In the genomic region with DNA sequence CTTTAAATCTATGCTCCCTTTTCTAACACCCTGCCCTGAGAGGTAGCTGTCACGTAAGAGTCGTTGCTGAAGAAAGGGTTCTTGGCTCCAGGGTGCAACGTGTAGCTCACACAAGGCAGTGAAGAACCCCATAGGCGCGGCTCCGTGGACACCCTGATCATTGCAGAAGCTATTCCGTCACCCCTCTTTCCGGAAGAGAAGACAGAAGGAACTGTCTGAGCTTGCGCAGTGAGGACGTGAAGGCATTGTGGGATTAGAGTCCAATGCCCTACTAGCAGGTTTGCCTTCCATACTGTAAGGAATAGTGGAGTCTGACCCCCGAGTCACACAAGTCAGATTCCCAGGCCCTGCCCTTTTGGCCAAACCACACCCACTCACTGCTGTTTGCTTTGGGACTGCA, we compare ENCODE assay signal across 1 mouse cellular context.
TF ChIP-seq lines count a peak whose summit lies in the region.

No protein-coding gene starts in this region.

TF ChIP-seq in MEL, 35 proteins besides CTCF, POLR2A, EP300 and RAD21 (continued from another document):
- TF ChIP-seq MXI1 (IDR thresholded peaks at IDR 0.05; ENCODE audit: low read depth, low read length), result 0 out of 2 replicates have a peak, but pooled peaks have one; percentile 22
- TF ChIP-seq UBTF (IDR thresholded peaks at IDR 0.05; ENCODE audit: borderline replicate concordance, insufficient read depth, low read depth, low read length), result no peak
- TF ChIP-seq ETS1 (IDR thresholded peaks at IDR 0.05; ENCODE audit: low read depth, low read length), result no peak
- 0 out of 2 replicates have a peak, but pooled peaks have one; percentile 33 for TF ChIP-seq ZMIZ1 (IDR thresholded peaks at IDR 0.05; ENCODE audit: low read depth, low read length)
- no peak for TF ChIP-seq USF1 (IDR thresholded peaks at IDR 0.05; ENCODE audit: low read depth, low read length)
- TF ChIP-seq MYC (IDR thresholded peaks at IDR 0.05; ENCODE audit: low read depth, low read length), result no peak
- TF ChIP-seq SIN3A (IDR thresholded peaks at IDR 0.05; ENCODE audit: low read length), result peak; percentile 68; the same call in 1 of the 2 replicates
- TF ChIP-seq MAX (IDR thresholded peaks at IDR 0.05; ENCODE audit: low read length), result peak; percentile 31; the same call in 1 of the 2 replicates
- no peak for TF ChIP-seq POLR2AphosphoS5 (IDR thresholded peaks at IDR 0.05; ENCODE audit: borderline replicate concordance, low read depth, low read length)
- TF ChIP-seq POLR2AphosphoS2 (IDR thresholded peaks at IDR 0.05; ENCODE audit: low read length), result peak; percentile 51; the same call in 1 of the 2 replicates
- 0 out of 2 replicates have a peak, but pooled peaks have one; percentile 18 for TF ChIP-seq TCF12 (IDR thresholded peaks at IDR 0.05; ENCODE audit: low read depth, low read length)
- no peak for TF ChIP-seq MAFK (IDR thresholded peaks at IDR 0.05; ENCODE audit: borderline replicate concordance, low read depth, low read length)
- TF ChIP-seq CHD1 (IDR thresholded peaks at IDR 0.05; ENCODE audit: low read depth, low read length), result no peak
- no peak for TF ChIP-seq SMC3 (IDR thresholded peaks at IDR 0.05; ENCODE audit: low read depth, low read length)
- TF ChIP-seq TBP (IDR thresholded peaks at IDR 0.05; ENCODE audit: low read depth, low read length), result peak; percentile 61; the same call in 1 of the 2 replicates
- TF ChIP-seq ELF1 (IDR thresholded peaks at IDR 0.05; ENCODE audit: low read depth, low read length), result peak; percentile 83
- peak; percentile 24; the same call in 1 of the 2 replicates for TF ChIP-seq KAT2A (conservative IDR thresholded peaks at IDR 0.05; ENCODE audit: low read depth, low read length)
